Mouse (Mus musculus) lung, adult 2 months (tissue): ENCODE measurements at regions not wholly inside any gene's neighbourhood (a gene's known extent, or its start where the extent isn't known, plus 50 kb on each side); places are given as distances from the start of the nearest gene placed in this dataset.

Experiments
- CTCF ChIP-seq: fragments of 200-500 bp; IDR thresholded peaks from 2 replicates; pipeline ENCODE4 v1.5.1; 2011; ENCODE audit warnings: mild to moderate bottlenecking, low read length, control low read depth; ENCODE audit not compliant: insufficient read depth
- POLR2A ChIP-seq: fragments of 200-500 bp; IDR thresholded peaks from 2 replicates; pipeline ENCODE4 v1.6.1; 2011; ENCODE audit warnings: low read depth, mild to moderate bottlenecking, control low read depth, low read length, borderline replicate concordance; ENCODE audit errors: extremely low read depth

DNA sequence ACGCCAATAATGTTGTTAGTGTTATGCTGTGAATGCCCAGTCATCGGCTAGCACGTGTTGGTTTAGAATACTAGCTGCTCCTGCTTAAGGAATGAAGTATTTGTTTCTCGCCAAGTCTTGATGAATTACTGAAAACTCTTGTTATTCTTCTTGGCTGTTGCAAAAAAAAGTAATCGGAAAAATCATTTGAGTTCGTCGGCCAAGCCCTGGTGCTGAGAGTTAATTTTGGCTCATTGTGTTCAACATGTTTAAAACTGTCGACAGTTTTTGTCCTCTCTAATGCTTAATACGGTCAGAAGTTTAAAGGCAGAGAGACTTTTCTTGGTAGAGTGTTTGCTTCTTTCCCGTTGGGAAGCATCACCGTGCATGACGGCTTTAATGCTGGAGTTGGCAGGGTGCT, 68.8 kb downstream of the Dusp6 start:
- TF ChIP-seq POLR2A (no peak), CTCF (no peak)
